Mouse (Mus musculus): Measurements from ENCODE around the gene Mto1.

Mto1 gene

GRCm38 (mm10) chr9:78493171-78493570 is 45.2 kb downstream of the Mto1 start:
- TF ChIP-seq POU5F1 (IDR thresholded peaks at IDR 0.05; ENCODE audit: borderline replicate concordance, low read length) (no peak), NANOG (IDR thresholded peaks at IDR 0.05; ENCODE audit: borderline replicate concordance, low read length) (no peak), CTCF (conservative IDR thresholded peaks at IDR 0.05; ENCODE audit: low read length) (no peak)
- peaks cover 22% of the 10 kb centered on the region for H3K4me1 ChIP-seq (replicated peaks; ENCODE audit: low read depth, low read length)
- no peak overlapping the region for H3K4me3 ChIP-seq (replicated peaks; ENCODE audit: low read length)
- H3K27me3 ChIP-seq (ENCODE audit: insufficient read depth, low read length), result no peaks in the 10 kb centered on the region
- H3K9me3 ChIP-seq (ENCODE audit: low read length), result no peaks in the 10 kb centered on the region
- no peaks in the 10 kb centered on the region for H3K36me3 ChIP-seq (ENCODE audit: insufficient read depth, low read length)

GRCm38 (mm10) chr9:78500386-78500785 is 52.4 kb downstream of the Mto1 start:
- Histone ChIP-seq H3K27me3 (ENCODE audit: insufficient read depth, low read length) (no peaks in the 10 kb centered on the region), H3K4me1 (replicated peaks; ENCODE audit: low read depth, low read length) (peaks cover 58% of the 10 kb centered on the region), H3K36me3 (ENCODE audit: insufficient read depth, low read length) (peaks cover 8% of the 10 kb centered on the region; the same call in 1 of the 2 replicates), H3K4me3 (replicated peaks; ENCODE audit: low read length) (no peak overlapping the region), H3K9me3 (ENCODE audit: low read length) (no peaks in the 10 kb centered on the region)
- TF ChIP-seq NANOG (IDR thresholded peaks at IDR 0.05; ENCODE audit: borderline replicate concordance, low read length), result no peak
- TF ChIP-seq CTCF (conservative IDR thresholded peaks at IDR 0.05; ENCODE audit: low read length), result no peak
- no peak for TF ChIP-seq POU5F1 (IDR thresholded peaks at IDR 0.05; ENCODE audit: borderline replicate concordance, low read length)

GRCm38 (mm10) chr9:78501284-78501683 is 53.3 kb downstream of the Mto1 start:
- no peak for TF ChIP-seq NANOG (IDR thresholded peaks at IDR 0.05; ENCODE audit: borderline replicate concordance, low read length)
- TF ChIP-seq CTCF (conservative IDR thresholded peaks at IDR 0.05; ENCODE audit: low read length), result no peak
- TF ChIP-seq POU5F1 (IDR thresholded peaks at IDR 0.05; ENCODE audit: borderline replicate concordance, low read length), result no peak
- no peaks in the 10 kb centered on the region for H3K9me3 ChIP-seq (ENCODE audit: low read length)

GRCm38 (mm10) chr9:78503223-78504079 is 55.4 kb downstream of the Mto1 start:
- Histone ChIP-seq H3K9me3 (ENCODE audit: low read length) (no peaks in the 10 kb centered on the region), H3K4me1 (replicated peaks; ENCODE audit: low read depth, low read length) (peaks cover 79% of the 10 kb centered on the region), H3K4me3 (replicated peaks; ENCODE audit: low read length) (peak overlapping the region; percentile 71), H3K27me3 (ENCODE audit: insufficient read depth, low read length) (no peaks in the 10 kb centered on the region), H3K36me3 (ENCODE audit: insufficient read depth, low read length) (peaks cover 13% of the 10 kb centered on the region)
- TF ChIP-seq NANOG (IDR thresholded peaks at IDR 0.05; ENCODE audit: borderline replicate concordance, low read length), result no peak
- no peak for TF ChIP-seq CTCF (conservative IDR thresholded peaks at IDR 0.05; ENCODE audit: low read length)
- no peak for TF ChIP-seq POU5F1 (IDR thresholded peaks at IDR 0.05; ENCODE audit: borderline replicate concordance, low read length)

More at GRCm38 (mm10) chr9:78501284-78501683, 53.3 kb downstream of the Mto1 start:
- H3K4me3 ChIP-seq (replicated peaks; ENCODE audit: low read length), result no peak overlapping the region
- peaks cover 8% of the 10 kb centered on the region; the same call in 1 of the 2 replicates for H3K36me3 ChIP-seq (ENCODE audit: insufficient read depth, low read length)
- no peaks in the 10 kb centered on the region for H3K27me3 ChIP-seq (ENCODE audit: insufficient read depth, low read length)
- peaks cover 66% of the 10 kb centered on the region for H3K4me1 ChIP-seq (replicated peaks; ENCODE audit: low read depth, low read length)

GRCm38 (mm10) chr9:78504133-78504532 is 56.1 kb downstream of the Mto1 start:
- TF ChIP-seq POU5F1 (IDR thresholded peaks at IDR 0.05; ENCODE audit: borderline replicate concordance, low read length), result no peak
- H3K4me3 ChIP-seq (replicated peaks; ENCODE audit: low read length), result peak overlapping the region; percentile 71
- no peaks in the 10 kb centered on the region for H3K9me3 ChIP-seq (ENCODE audit: low read length)
- H3K36me3 ChIP-seq (ENCODE audit: insufficient read depth, low read length), result peaks cover 17% of the 10 kb centered on the region
- peaks cover 77% of the 10 kb centered on the region for H3K4me1 ChIP-seq (replicated peaks; ENCODE audit: low read depth, low read length)
- no peaks in the 10 kb centered on the region for H3K27me3 ChIP-seq (ENCODE audit: insufficient read depth, low read length)

GRCm38 (mm10) chr9:78504679-78505078 is 56.7 kb downstream of the Mto1 start:
- H3K4me3 ChIP-seq (replicated peaks; ENCODE audit: low read length), result peak overlapping the region; percentile 71
- peaks cover 73% of the 10 kb centered on the region for H3K4me1 ChIP-seq (replicated peaks; ENCODE audit: low read depth, low read length)
- TF ChIP-seq POU5F1 (IDR thresholded peaks at IDR 0.05; ENCODE audit: borderline replicate concordance, low read length) (no peak), CTCF (conservative IDR thresholded peaks at IDR 0.05; ENCODE audit: low read length) (no peak), NANOG (IDR thresholded peaks at IDR 0.05; ENCODE audit: borderline replicate concordance, low read length) (no peak)
- H3K9me3 ChIP-seq (ENCODE audit: low read length), result no peaks in the 10 kb centered on the region
- no peaks in the 10 kb centered on the region for H3K27me3 ChIP-seq (ENCODE audit: insufficient read depth, low read length)
- H3K36me3 ChIP-seq (ENCODE audit: insufficient read depth, low read length), result peaks cover 17% of the 10 kb centered on the region

- no peaks in the 10 kb centered on the region for H3K9me3 ChIP-seq (ENCODE audit: low read length)
- no peaks in the 10 kb centered on the region for H3K27me3 ChIP-seq (ENCODE audit: insufficient read depth, low read length)
- peaks cover 16% of the 10 kb centered on the region for H3K36me3 ChIP-seq (ENCODE audit: insufficient read depth, low read length)
- peak overlapping the region; percentile 71 for H3K4me3 ChIP-seq (replicated peaks; ENCODE audit: low read length)
- H3K4me1 ChIP-seq (replicated peaks; ENCODE audit: low read depth, low read length), result peaks cover 68% of the 10 kb centered on the region
- TF ChIP-seq NANOG (IDR thresholded peaks at IDR 0.05; ENCODE audit: borderline replicate concordance, low read length) (no peak), CTCF (conservative IDR thresholded peaks at IDR 0.05; ENCODE audit: low read length) (no peak), POU5F1 (IDR thresholded peaks at IDR 0.05; ENCODE audit: borderline replicate concordance, low read length) (no peak)
Measured at GRCm38 (mm10) chr9:78505223-78505622, 57.2 kb downstream of the Mto1 start.

- H3K9me3 ChIP-seq (ENCODE audit: low read length), result no peaks in the 10 kb centered on the region
- H3K4me3 ChIP-seq (replicated peaks; ENCODE audit: low read length), result peak overlapping the region; percentile 63
- peaks cover 62% of the 10 kb centered on the region for H3K4me1 ChIP-seq (replicated peaks; ENCODE audit: low read depth, low read length)
- H3K27me3 ChIP-seq (ENCODE audit: insufficient read depth, low read length), result no peaks in the 10 kb centered on the region
- peaks cover 9% of the 10 kb centered on the region for H3K36me3 ChIP-seq (ENCODE audit: insufficient read depth, low read length)
- TF ChIP-seq NANOG (IDR thresholded peaks at IDR 0.05; ENCODE audit: borderline replicate concordance, low read length) (no peak), POU5F1 (IDR thresholded peaks at IDR 0.05; ENCODE audit: borderline replicate concordance, low read length) (no peak), CTCF (conservative IDR thresholded peaks at IDR 0.05; ENCODE audit: low read length) (no peak)
Measured at GRCm38 (mm10) chr9:78506002-78506721, 58.2 kb downstream of the Mto1 start.

Data from E14TG2a.4 (cell line).